Mouse (Mus musculus) ES-CJ7 (cell line): ENCODE measurements around the gene Prdm1.

Source experiments
- DNase-seq: peaks from one replicate; pipeline ENCODE4 v3.0.0; 2011; ENCODE audit warnings: low read depth, low spot score

Gene Prdm1

GRCm38 (mm10) chr10:44456757-44457595, 71.3 kb downstream of the Prdm1 start:
- DNase-seq = peak; percentile 51

GRCm38 (mm10) chr10:44454753-44455152, 73.5 kb downstream of the Prdm1 start:
- DNase-seq = no peak

GRCm38 (mm10) chr10:44454111-44454510, 74.2 kb downstream of the Prdm1 start:
- DNase-seq = no peak

GRCm38 (mm10) chr10:44450835-44451234, 77.5 kb downstream of the Prdm1 start:
- no peak for DNase-seq

GRCm38 (mm10) chr10:44450108-44450507, 78.2 kb downstream of the Prdm1 start:
- DNase-seq = no peak

GRCm38 (mm10) chr10:44449666-44450065, 78.6 kb downstream of the Prdm1 start:
- DNase-seq = no peak

GRCm38 (mm10) chr10:44448165-44448564, 80.1 kb downstream of the Prdm1 start:
- DNase-seq = no peak

- no peak for DNase-seq
Measured at GRCm38 (mm10) chr10:44447406-44448139, 80.7 kb downstream of the Prdm1 start.

GRCm38 (mm10) chr10:44447001-44447400, 81.3 kb downstream of the Prdm1 start:
- DNase-seq = no peak

GRCm38 (mm10) chr10:44444415-44444814, 83.9 kb downstream of the Prdm1 start:
- DNase-seq = no peak

- DNase-seq = no peak
Measured at GRCm38 (mm10) chr10:44443696-44444095, 84.6 kb downstream of the Prdm1 start.

GRCm38 (mm10) chr10:44439732-44440131, 88.6 kb downstream of the Prdm1 start:
- DNase-seq = no peak

GRCm38 (mm10) chr10:44437614-44438013, 90.7 kb downstream of the Prdm1 start:
- no peak for DNase-seq

GRCm38 (mm10) chr10:44435956-44436355, 92.3 kb downstream of the Prdm1 start:
- DNase-seq = no peak

GRCm38 (mm10) chr10:44434702-44435181, 93.6 kb downstream of the Prdm1 start:
- peak; percentile 69 for DNase-seq

GRCm38 (mm10) chr10:44432235-44432634, 96.1 kb downstream of the Prdm1 start:
- DNase-seq = no peak

GRCm38 (mm10) chr10:44431689-44432088, 96.6 kb downstream of the Prdm1 start:
- no peak for DNase-seq

- no peak for DNase-seq
Measured at GRCm38 (mm10) chr10:44429177-44429888, 99.0 kb downstream of the Prdm1 start.

GRCm38 (mm10) chr10:44427891-44428361, 100.4 kb downstream of the Prdm1 start:
- DNase-seq = peak; percentile 81

GRCm38 (mm10) chr10:44427426-44427825, 100.9 kb downstream of the Prdm1 start:
- no peak for DNase-seq

GRCm38 (mm10) chr10:44425013-44425412, 103.3 kb downstream of the Prdm1 start:
- DNase-seq = no peak

- no peak for DNase-seq
Measured at GRCm38 (mm10) chr10:44421896-44422295, 106.4 kb downstream of the Prdm1 start.
